Mouse (Mus musculus): ENCODE measurements at regions not wholly inside any gene's neighbourhood (a gene's known extent, or its start where the extent isn't known, plus 50 kb on each side); places are given as distances from the start of the nearest gene placed in this dataset.

DNA sequence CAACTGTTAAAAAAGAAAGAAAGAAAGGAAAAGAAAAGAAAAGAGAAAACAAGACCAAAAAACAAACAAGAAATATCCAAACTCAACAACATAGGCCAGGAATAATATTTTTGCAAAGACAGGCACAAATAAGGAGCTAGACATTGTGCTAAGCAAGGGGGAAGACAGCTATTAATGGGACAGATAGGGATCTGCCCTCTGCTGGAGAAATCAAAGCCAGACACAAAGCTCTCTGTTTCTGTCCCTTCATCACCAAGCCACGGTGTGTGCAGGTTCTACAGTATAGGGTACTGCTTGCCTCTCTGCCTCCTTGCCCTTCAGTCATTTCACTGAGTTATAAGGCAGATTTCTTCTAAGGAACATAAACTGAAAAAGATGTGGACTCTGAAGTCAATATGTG is 57.8 kb upstream of the Chchd3 start:
- DNase-seq (ENCODE audit: low read depth, low spot score): no peak

DNA sequence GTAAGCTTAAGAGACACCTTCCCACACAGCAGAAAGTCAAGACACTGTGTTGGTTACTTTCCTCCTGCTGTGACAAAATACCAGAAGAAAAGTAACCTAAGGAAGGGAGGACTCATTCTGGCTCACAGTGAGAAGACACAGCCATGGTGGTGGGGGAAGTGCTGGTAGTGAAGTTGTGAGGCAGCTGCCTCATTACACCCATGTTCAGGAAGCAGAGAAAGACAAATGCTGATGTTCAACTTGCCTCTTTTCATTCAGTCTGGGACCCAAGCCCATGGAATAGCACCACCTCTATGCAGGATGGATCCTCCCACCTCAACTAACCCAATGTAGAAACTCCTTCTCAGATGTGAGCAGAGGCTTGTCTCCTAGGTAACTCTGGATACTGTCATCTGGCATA is 60.5 kb upstream of the Chchd3 start:
- no peak for DNase-seq (ENCODE audit: low read depth, low spot score)

- peak; percentile 49 for DNase-seq (ENCODE audit: low read depth, low spot score)
These were observed 66.5 kb upstream of the Chchd3 start for GRCm38 (mm10) chr6:33126574-33126973.

DNA sequence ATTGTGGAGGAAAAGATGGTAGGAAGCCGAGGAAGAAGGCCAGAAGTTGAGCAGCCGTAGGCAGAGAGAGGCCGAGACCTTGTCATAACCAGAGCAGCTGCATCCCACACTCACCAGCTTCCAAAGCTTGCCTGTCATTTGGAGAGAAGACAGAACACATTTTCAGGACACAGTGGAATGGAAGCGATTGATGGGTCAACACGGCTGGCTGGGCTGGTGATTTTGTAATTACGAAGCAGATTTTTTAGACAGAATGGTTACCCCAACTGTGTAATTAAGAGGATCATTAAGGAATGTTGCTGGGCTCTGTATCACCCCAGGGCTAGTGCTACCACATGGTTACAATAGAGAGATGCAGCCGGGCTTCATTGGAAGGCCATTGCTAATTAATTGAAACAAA is 76.8 kb upstream of the Chchd3 start:
- DNase-seq (ENCODE audit: low read depth, low spot score): no peak

DNA sequence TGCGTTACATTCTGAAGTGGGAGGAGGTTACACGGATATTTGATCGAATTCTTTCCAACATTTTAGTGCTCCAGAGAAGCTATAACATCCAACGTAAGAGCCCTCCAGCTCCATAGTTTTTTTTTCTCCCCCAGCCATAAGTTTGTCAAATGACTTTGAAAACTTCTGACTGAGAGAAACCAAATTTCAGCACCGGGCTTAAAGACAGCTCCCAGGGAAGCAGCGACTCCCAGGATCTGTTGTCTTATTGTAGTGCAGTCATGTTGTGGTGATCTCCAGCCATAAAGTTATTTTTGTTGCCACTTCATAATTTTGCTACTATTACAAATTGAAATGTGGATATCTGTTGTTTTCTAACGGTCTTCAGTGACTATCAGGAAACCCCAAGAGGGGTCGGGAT is 77.8 kb upstream of the Chchd3 start:
- no peak for DNase-seq (ENCODE audit: low read depth, low spot score)

DNA sequence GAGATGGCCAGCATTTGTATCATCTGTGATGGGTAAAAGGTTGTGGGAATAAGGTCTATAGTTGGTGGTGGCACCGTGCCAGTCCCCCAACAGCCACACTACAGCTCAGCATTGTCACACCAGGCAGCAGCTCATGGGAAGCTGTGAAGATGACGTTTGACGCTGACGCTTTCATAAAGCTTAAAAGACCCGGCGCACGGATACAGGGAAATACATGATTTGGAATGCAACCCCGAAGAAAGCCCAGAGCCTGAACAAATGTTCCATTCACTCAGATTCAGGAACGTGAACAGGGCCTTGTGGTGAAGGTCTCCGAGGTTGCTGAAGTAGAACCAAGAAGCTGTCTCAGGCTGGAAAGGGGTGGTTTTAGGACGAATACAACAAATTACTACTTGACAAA is 82.4 kb upstream of the Exoc4 start:
- no peak for DNase-seq (ENCODE audit: low read depth, low spot score)

- DNase-seq (ENCODE audit: low read depth, low spot score): no peak
These were observed 75.3 kb upstream of the Exoc4 start for GRCm38 (mm10) chr6:33173606-33174005.

DNA sequence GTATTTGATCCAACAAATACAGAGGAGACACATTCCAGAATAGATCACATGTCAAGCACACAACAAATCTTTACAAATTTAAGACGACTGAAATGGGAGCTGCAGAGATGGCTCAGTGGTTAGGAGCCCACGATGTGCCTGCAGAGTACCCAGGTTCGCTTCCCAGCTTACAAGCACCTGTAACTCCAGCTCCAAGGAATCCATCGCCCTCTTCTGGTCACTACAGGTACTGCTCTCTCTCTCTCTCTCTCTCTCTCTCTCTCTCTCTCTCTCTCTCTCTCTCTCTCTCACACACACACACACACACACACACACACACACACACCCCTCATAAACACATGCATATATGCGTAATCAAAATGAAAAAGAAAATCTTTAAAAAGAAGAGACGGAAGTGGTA is 74.3 kb upstream of the Exoc4 start:
- no peak for DNase-seq (ENCODE audit: low read depth, low spot score)

DNA sequence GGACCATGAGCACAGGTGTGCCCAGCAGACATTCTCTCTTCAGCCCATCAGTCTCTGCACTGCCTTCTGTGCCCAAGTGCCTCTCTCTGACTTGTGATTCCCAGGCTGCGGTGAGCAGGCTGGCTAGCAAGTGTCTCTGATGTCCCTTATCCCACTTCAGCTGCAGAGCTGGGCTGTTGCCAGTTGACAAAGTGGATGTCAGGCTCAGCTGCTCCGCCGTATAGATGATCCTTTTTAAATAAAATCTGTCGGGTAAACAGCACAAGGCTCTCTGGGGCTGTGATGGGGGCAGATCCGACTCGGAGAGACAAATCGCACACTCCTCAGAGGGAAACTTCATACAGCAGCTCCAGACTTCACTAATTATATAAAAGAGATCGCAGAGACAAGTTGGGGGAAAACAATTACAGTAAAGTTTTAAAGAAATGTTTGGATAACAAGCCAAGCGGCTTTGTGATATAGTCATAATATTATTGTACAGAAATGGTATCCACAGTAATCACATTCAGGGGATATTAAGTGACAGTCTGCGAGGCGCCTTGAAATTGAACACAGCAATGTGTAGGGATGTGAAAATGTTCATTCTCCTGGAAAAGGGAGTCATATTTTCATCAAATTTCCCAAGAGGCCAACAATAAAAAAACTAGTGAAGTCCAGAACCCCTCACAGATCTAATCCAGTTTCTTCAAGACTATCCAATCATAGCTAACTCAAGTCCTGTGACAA is 59.2 kb upstream of the Exoc4 start:
- no peak for DNase-seq (ENCODE audit: low read depth, low spot score)

- no peak for DNase-seq (ENCODE audit: low read depth, low spot score)
These were observed 55.1 kb upstream of the Exoc4 start for GRCm38 (mm10) chr6:33193823-33194222.

All from skeletal muscle tissue, adult 2 months (tissue).